Comparison of ENCODE assay signal across 22 mouse cellular contexts in genomic region chr8:121023003-121023402, GRCm38 (mm10).
"Had no signal": no experiment of that assay in that cellular context is flagged by ENCODE, and none has a peak within 500 bp of the region (broad histone marks: within the 10 kb centered on the region; RNA-seq: fewer than 3 reads in every experiment).

No protein-coding gene starts in this region.

- H3K36me3 ChIP-seq: limb, embryonic 12.5 days; limb, embryonic 15.5 days; midbrain, embryonic 12.5 days; midbrain, embryonic 15.5 days; neural tube, embryonic 12.5 days; stomach, embryonic 15.5 days had no signal

- ATAC-seq: intestine, embryonic 16.5 days; liver, postnatal 0 days; lung, postnatal 0 days; midbrain, embryonic 15.5 days had no signal

- H3K27ac ChIP-seq: kidney, postnatal 0 days; left cerebral cortex, adult 2 months; limb, embryonic 12.5 days; limb, embryonic 15.5 days; liver, embryonic 14.5 days; macrophage; midbrain, embryonic 12.5 days; midbrain, embryonic 15.5 days; neural tube, embryonic 12.5 days had no signal

- H3K27me3 ChIP-seq: midbrain, embryonic 15.5 days; stomach, embryonic 15.5 days had no signal

- H3K9ac ChIP-seq: limb, embryonic 15.5 days; liver, embryonic 14.5 days; liver, postnatal 0 days; lung, embryonic 14.5 days; midbrain, embryonic 12.5 days; midbrain, embryonic 15.5 days; neural tube, embryonic 12.5 days; stomach, embryonic 15.5 days had no signal

- H3K4me1 ChIP-seq: midbrain, embryonic 15.5 days had no signal

- H3K4me2 ChIP-seq: limb, embryonic 12.5 days; limb, embryonic 15.5 days; liver, embryonic 11.5 days; lung, embryonic 14.5 days; midbrain, embryonic 12.5 days; midbrain, embryonic 15.5 days; neural tube, embryonic 12.5 days; stomach, embryonic 15.5 days had no signal

- H3K9me3 ChIP-seq: limb, embryonic 15.5 days; midbrain, embryonic 12.5 days; midbrain, embryonic 15.5 days; neural tube, embryonic 12.5 days; stomach, embryonic 15.5 days had no signal

- DNase-seq: kidney, adult 18-20 months; kidney, adult 9 months; kidney, postnatal 25 days; layer of hippocampus, postnatal 36 days; liver, postnatal 0 days; lung, embryonic 14.5 days; retina, postnatal 1 day; right cerebral cortex, postnatal 25 days; spleen, adult 18-20 months had no signal

- H3K4me3 ChIP-seq: left cerebral cortex, adult 2 months; limb, embryonic 12.5 days; limb, embryonic 15.5 days; midbrain, embryonic 12.5 days; midbrain, embryonic 15.5 days; neural tube, embryonic 12.5 days; stomach, embryonic 15.5 days had no signal
